Mouse (Mus musculus) urinary bladder, postnatal 4 days (tissue): Measurements from ENCODE around the gene 1700011L22Rik.
A peak's percentile ranks its signal among the peaks of the same experiment; 100 is the strongest.

ENCODE experiments used
- DNase-seq, 2 experiments: peaks; one replicate each; pipeline ENCODE4 v3.0.0; 2021 to 2022; ENCODE audit warnings: low spot score in 2 of 2

The 1700011L22Rik gene

DNA sequence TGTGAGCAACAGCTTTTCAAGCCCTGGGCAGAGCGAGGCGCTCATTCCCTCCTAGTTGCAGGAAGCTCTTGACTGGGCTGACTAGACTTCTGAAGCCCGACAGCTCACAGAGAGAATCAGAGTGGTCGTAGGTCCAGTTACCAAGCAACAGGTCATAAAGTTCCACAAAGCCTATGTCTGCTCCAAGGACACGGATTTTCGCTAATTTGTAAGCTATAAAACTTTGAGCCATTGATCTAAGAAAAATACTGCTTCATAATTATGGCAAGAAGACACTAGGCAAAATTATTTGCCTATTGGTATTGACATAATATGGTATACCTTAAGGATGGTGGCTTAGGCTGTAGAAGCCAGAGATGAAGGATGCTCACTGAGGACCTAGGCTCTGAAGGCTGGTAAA, at the start of gene 1700011L22Rik:
Gene 1700011L22Rik, minus strand, starts transcription at position 101 of the 400 bp plus-strand sequence.
- no peak for DNase-seq

DNA sequence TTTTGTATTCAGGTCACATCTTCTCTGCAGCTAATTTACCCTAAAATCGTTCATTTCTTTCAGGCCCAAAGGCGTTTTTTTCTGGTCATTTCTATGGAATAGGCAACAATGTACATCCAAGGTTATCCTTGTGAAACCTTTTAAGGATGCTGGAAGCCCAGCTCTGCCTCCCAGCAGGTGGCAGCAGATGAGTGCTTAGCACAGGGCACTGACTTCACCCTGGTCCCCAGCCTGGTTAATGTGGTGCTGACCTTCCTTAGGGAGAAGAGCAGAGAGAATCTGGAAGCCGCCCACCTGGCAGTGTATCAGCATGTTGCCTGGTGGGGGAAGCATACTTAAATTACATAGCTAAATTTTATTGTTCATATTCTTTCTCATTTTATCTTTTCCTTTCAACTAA, 49.4 kb upstream of the 1700011L22Rik start:
- DNase-seq, result peak; percentile 58 to 74

- DNase-seq, result no peak
Measured at GRCm38 (mm10) chr8:79295276-79296105, 47.1 kb upstream of the 1700011L22Rik start.

GRCm38 (mm10) chr8:79294610-79295275, 46.4 kb upstream of the 1700011L22Rik start, which contains the start of gene Mmaa:
Gene Mmaa (minus strand): TSS chr8:79294937.
- peak; percentile 98 to 99 for DNase-seq

- DNase-seq, result no peak
Measured at GRCm38 (mm10) chr8:79293841-79294240, 45.5 kb upstream of the 1700011L22Rik start.

GRCm38 (mm10) chr8:79292712-79293264, 44.4 kb upstream of the 1700011L22Rik start:
- no peak for DNase-seq

DNA sequence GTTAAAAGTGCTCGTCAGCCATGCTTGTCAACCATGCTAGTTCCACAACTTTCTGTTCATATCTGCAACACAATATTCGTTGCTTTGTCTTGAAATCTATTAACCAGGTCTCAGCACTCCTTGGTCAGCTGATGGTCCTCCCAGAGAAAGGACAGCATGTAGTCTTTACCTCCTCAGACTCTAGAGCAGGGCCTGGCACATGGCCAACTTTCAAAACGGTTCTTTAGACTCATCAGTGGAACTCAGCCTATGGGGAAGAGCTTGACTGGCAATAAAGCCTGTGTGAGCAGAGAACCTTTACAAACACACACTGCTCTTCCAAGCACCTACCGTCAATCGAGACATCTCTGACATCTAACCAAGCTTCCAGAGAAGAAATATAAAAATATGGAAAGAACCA, 41.2 kb upstream of the 1700011L22Rik start:
- no peak for DNase-seq

- DNase-seq, result no peak
Measured at GRCm38 (mm10) chr8:79288681-79289080, 40.3 kb upstream of the 1700011L22Rik start.

DNA sequence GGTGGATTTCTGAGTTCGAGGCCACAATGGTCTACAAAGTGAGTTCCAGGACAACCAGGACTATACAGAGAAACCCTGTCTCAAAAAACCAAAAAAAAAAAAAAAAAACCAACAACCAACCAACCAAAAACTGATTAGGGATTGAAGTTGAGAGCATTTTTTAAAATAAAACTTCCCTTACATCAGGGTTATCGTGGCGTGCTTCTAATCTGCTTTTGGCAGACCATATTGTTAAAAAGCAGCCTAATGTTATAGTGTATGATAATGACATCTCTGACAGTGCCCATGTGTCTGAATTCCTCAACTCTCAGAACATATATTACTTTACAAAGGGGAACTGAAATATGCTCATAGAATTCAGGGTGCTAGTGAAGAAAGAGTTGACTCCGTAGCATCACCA, 39.9 kb upstream of the 1700011L22Rik start:
- no peak for DNase-seq

GRCm38 (mm10) chr8:79286424-79286823, 38.1 kb upstream of the 1700011L22Rik start:
- no peak for DNase-seq

GRCm38 (mm10) chr8:79284626-79285025, 36.3 kb upstream of the 1700011L22Rik start:
- DNase-seq, result no peak

- no peak for DNase-seq
Measured at GRCm38 (mm10) chr8:79281376-79281890, 33.1 kb upstream of the 1700011L22Rik start.

DNA sequence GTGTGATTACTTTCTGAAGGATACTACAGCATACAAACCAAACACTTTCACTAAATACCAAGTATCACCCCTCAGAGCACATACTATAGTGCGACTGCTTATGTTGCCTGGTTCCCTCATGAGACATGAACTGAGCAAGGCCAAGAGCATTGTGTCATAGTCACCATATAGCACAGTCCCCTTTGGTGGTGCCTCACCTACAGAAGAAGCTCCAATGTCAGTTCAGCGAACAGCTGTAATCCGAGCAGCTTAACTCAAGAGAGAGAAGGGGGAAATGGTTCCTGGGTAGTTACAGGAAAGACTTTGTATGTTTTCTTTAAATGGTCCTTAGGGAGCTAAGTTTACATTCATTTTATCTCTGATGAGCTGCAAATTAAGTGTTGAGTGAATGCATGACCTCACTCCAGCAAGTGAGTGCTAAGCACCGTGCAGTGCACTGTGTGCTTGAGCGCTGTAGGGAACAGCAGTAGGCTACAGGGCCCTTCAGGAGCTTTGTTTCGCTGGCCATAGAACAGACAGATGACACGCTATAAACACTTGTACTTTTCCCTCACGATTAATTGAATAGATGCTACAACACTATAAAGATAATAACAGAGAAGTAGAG, 29.0 kb upstream of the 1700011L22Rik start:
- no peak for DNase-seq

- no peak for DNase-seq
Measured at GRCm38 (mm10) chr8:79274940-79275339, 26.6 kb upstream of the 1700011L22Rik start.

GRCm38 (mm10) chr8:79273776-79274175, 25.4 kb upstream of the 1700011L22Rik start:
- no peak for DNase-seq

DNA sequence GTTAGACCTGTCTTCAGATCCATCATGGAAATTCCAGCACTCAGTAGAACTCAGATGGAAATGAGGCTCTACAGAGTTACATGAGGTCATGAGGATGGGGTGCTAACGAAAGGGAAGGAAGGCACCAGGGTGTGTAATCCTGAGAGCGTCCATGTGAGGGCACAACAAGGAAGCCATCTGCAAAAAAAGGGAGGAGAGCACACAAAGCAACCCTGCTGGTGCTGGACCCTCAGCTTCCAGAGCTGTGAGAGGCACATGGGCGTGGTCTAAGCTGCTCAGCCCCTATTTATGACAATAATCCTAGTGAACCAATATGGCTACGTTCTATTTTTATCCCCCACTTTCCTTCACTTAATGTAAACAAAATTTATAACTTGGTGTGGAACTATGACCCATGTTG, 24.3 kb upstream of the 1700011L22Rik start:
- DNase-seq, result no peak

- no peak for DNase-seq
Measured at GRCm38 (mm10) chr8:79268921-79269320, 20.6 kb upstream of the 1700011L22Rik start.

GRCm38 (mm10) chr8:79261920-79262319, 13.6 kb upstream of the 1700011L22Rik start:
- DNase-seq, result no peak

- no peak for DNase-seq
Measured at GRCm38 (mm10) chr8:79256076-79256705, 7.8 kb upstream of the 1700011L22Rik start.

GRCm38 (mm10) chr8:79253742-79254141, 5.4 kb upstream of the 1700011L22Rik start:
- DNase-seq, result no peak

- no peak for DNase-seq
Measured at GRCm38 (mm10) chr8:79243422-79243821, 4.9 kb downstream of the 1700011L22Rik start.
